Mouse (Mus musculus) liver, embryonic 15.5 days (tissue): ENCODE data around the gene 4933415A04Rik. TPM values are rescaled to one million over a fixed set of nuclear protein-coding genes. Genes with fewer than 3 reads are reported as not detected.
A peak's percentile ranks its signal among the peaks of the same experiment; 100 is the strongest.

ENCODE experiments used
- ATAC-seq: fragments of 200-750 bp; cut with Nextera tagmentation; 2 replicates; pipeline ENCODE4 v1.8.0; 2017; ENCODE audit warnings: moderate number of reproducible peaks, mild to moderate bottlenecking, moderate library complexity; ENCODE audit not compliant: insufficient read depth
- H3K27ac ChIP-seq: fragments of 300-500 bp; sonication (generic); replicated peaks from 2 replicates; pipeline ENCODE4 v1.5.1; 2015; ENCODE audit warnings: mild to moderate bottlenecking, inconsistent platforms
- H3K27me3 ChIP-seq: fragments of 300-500 bp; sonication (generic); 2 replicates; pipeline ENCODE4 v1.6.1; 2015; ENCODE audit warnings: mild to moderate bottlenecking, inconsistent platforms
- H3K36me3 ChIP-seq: fragments of 300-500 bp; sonication (generic); replicated peaks from 2 replicates; pipeline ENCODE4 v1.6.1; 2015; ENCODE audit warnings: moderate library complexity, mild to moderate bottlenecking, inconsistent platforms
- H3K4me1 ChIP-seq: fragments of 300-500 bp; sonication (generic); replicated peaks from 2 replicates; pipeline ENCODE4 v1.6.1; 2015; ENCODE audit warnings: inconsistent platforms
- H3K4me2 ChIP-seq: fragments of 300-500 bp; sonication (generic); 2 replicates; pipeline ENCODE4 v1.6.1; 2015; ENCODE audit warnings: moderate library complexity, mild to moderate bottlenecking, inconsistent platforms
- H3K4me3 ChIP-seq: fragments of 300-500 bp; sonication (generic); replicated peaks from 2 replicates; pipeline ENCODE4 v1.5.1; 2015; ENCODE audit warnings: mild to moderate bottlenecking, inconsistent platforms
- H3K9ac ChIP-seq: fragments of 300-500 bp; sonication (generic); 2 replicates; pipeline ENCODE4 v1.6.1; 2015; ENCODE audit warnings: moderate library complexity, mild to moderate bottlenecking, inconsistent platforms
- H3K9me3 ChIP-seq: fragments of 300-500 bp; sonication (generic); replicated peaks from 2 replicates; pipeline ENCODE4 v1.6.1; 2016; ENCODE audit warnings: inconsistent platforms
- WGBS: fragments of 180-500 bp; shearing (Covaris S2); methylation state at CpG from one replicate; pipeline ENCODE4 v1.1.7; 2015; ENCODE audit warnings: mixed read lengths; ENCODE audit not compliant: insufficient replicate concordance; 5-methylcytosine and 5-hydroxymethylcytosine counted together
- polyA plus RNA-seq: library from polyadenylated mRNA; unstranded; fragments of >200 nt; fragmentation: Nextera tagmentation; extraction: Ambion mirVana; gene quantifications from 2 replicates; pipeline ENCODE4 v1.2.1, GENCODE M21; 2015

4933415A04Rik gene
- 0.50 and 0.51 TPM in 2 replicates for polyA plus RNA-seq

- 45% methylated on average over 7 of the region's 7 CpGs for WGBS
- ATAC-seq, result no peak
- no peaks in the 10 kb centered on the region for H3K36me3 ChIP-seq
Observed at GRCm38 (mm10) chr11:43586324-43587090, at the start of gene 4933415A04Rik. TSS of gene 4933415A04Rik (plus strand) at chr11:43587040.

GRCm38 (mm10) chr11:43537074-43537473 is 49.8 kb upstream of the 4933415A04Rik start:
- H3K27ac ChIP-seq, result no peak overlapping the region
- WGBS, result 58% methylated on average over 6 of the region's 6 CpGs
- H3K9me3 ChIP-seq, result no peaks in the 10 kb centered on the region
- ATAC-seq, result no peak
- no peaks in the 10 kb centered on the region for H3K4me1 ChIP-seq
- no peaks in the 10 kb centered on the region for H3K27me3 ChIP-seq
- H3K4me2 ChIP-seq, result no peak overlapping the region
- H3K36me3 ChIP-seq, result no peaks in the 10 kb centered on the region
- no peak overlapping the region for H3K4me3 ChIP-seq
- no peak overlapping the region for H3K9ac ChIP-seq

More at GRCm38 (mm10) chr11:43586324-43587090, at the start of gene 4933415A04Rik:
- no peak within 1 kb of the TSS for H3K4me3 ChIP-seq
- H3K27me3 ChIP-seq, result no peaks in the 10 kb centered on the region
- H3K27ac ChIP-seq, result no peak within 1 kb of the TSS
- no peak within 1 kb of the TSS for H3K9ac ChIP-seq
- H3K4me1 ChIP-seq, result no peaks in the 10 kb centered on the region
- H3K4me2 ChIP-seq, result no peak within 1 kb of the TSS
- H3K9me3 ChIP-seq, result no peaks in the 10 kb centered on the region

GRCm38 (mm10) chr11:43539863-43540262 is 47.0 kb upstream of the 4933415A04Rik start:
- no peaks in the 10 kb centered on the region for H3K27me3 ChIP-seq
- H3K9me3 ChIP-seq, result no peaks in the 10 kb centered on the region
- peaks cover 14% of the 10 kb centered on the region for H3K4me1 ChIP-seq
- H3K4me2 ChIP-seq, result no peak overlapping the region
- no peak overlapping the region for H3K9ac ChIP-seq
- ATAC-seq, result no peak
- H3K27ac ChIP-seq, result no peak overlapping the region
- no peak overlapping the region for H3K4me3 ChIP-seq
- no peaks in the 10 kb centered on the region for H3K36me3 ChIP-seq
- WGBS, result 40% methylated on average over 6 of the region's 6 CpGs

- peak; percentile 34; the same call in 1 of the 2 replicates for ATAC-seq
- Histone ChIP-seq H3K4me3 (no peak overlapping the region), H3K4me1 (peaks cover 30% of the 10 kb centered on the region), H3K36me3 (no peaks in the 10 kb centered on the region), H3K9me3 (no peaks in the 10 kb centered on the region), H3K27me3 (no peaks in the 10 kb centered on the region), H3K9ac (no peak overlapping the region), H3K27ac (no peak overlapping the region), H3K4me2 (no peak overlapping the region)
- WGBS, result 17% methylated on average over 15 of the region's 15 CpGs
Observed at GRCm38 (mm10) chr11:43543711-43544466, 43.0 kb upstream of the 4933415A04Rik start.

- Histone ChIP-seq H3K4me2 (no peak overlapping the region), H3K9ac (no peak overlapping the region), H3K36me3 (no peaks in the 10 kb centered on the region), H3K4me1 (peaks cover 38% of the 10 kb centered on the region), H3K27me3 (no peaks in the 10 kb centered on the region), H3K27ac (no peak overlapping the region), H3K4me3 (no peak overlapping the region), H3K9me3 (no peaks in the 10 kb centered on the region)
- WGBS, result 59% methylated on average over 7 of the region's 7 CpGs
- ATAC-seq, result no peak
Observed at GRCm38 (mm10) chr11:43544819-43545218, 42.0 kb upstream of the 4933415A04Rik start.

- Histone ChIP-seq H3K27ac (no peak overlapping the region), H3K36me3 (no peaks in the 10 kb centered on the region), H3K4me2 (no peak overlapping the region), H3K4me1 (peaks cover 43% of the 10 kb centered on the region), H3K27me3 (no peaks in the 10 kb centered on the region), H3K4me3 (no peak overlapping the region), H3K9ac (no peak overlapping the region), H3K9me3 (no peaks in the 10 kb centered on the region)
- WGBS, result 62% methylated on average over 16 of the region's 16 CpGs
- no peak for ATAC-seq
Observed at GRCm38 (mm10) chr11:43545873-43546475, 40.9 kb upstream of the 4933415A04Rik start.

- no peak overlapping the region for H3K4me3 ChIP-seq
- H3K27me3 ChIP-seq, result no peaks in the 10 kb centered on the region
- no peaks in the 10 kb centered on the region for H3K36me3 ChIP-seq
- H3K27ac ChIP-seq, result no peak overlapping the region
- peaks cover 43% of the 10 kb centered on the region for H3K4me1 ChIP-seq
- 66% methylated on average over 4 of the region's 4 CpGs for WGBS
- no peak for ATAC-seq
- no peak overlapping the region for H3K9ac ChIP-seq
- H3K4me2 ChIP-seq, result no peak overlapping the region
- no peaks in the 10 kb centered on the region for H3K9me3 ChIP-seq
Observed at GRCm38 (mm10) chr11:43546678-43547077, 40.2 kb upstream of the 4933415A04Rik start.

GRCm38 (mm10) chr11:43548148-43548547 is 38.7 kb upstream of the 4933415A04Rik start:
- no peaks in the 10 kb centered on the region for H3K9me3 ChIP-seq
- peaks cover 43% of the 10 kb centered on the region for H3K4me1 ChIP-seq
- H3K4me2 ChIP-seq, result no peak overlapping the region
- no peak overlapping the region for H3K4me3 ChIP-seq
- no peaks in the 10 kb centered on the region for H3K27me3 ChIP-seq
- no peaks in the 10 kb centered on the region for H3K36me3 ChIP-seq
- 50% methylated on average over 7 of the region's 7 CpGs for WGBS
- peak overlapping the region; percentile 58 for H3K27ac ChIP-seq
- H3K9ac ChIP-seq, result no peak overlapping the region
- no peak for ATAC-seq

GRCm38 (mm10) chr11:43548657-43549435 is 38.0 kb upstream of the 4933415A04Rik start:
- H3K4me2 ChIP-seq, result no peak overlapping the region
- peak; percentile 46; the same call in 1 of the 2 replicates for ATAC-seq
- no peaks in the 10 kb centered on the region for H3K36me3 ChIP-seq
- no peak overlapping the region for H3K4me3 ChIP-seq
- H3K9ac ChIP-seq, result no peak overlapping the region
- peak overlapping the region; percentile 58 for H3K27ac ChIP-seq
- H3K27me3 ChIP-seq, result no peaks in the 10 kb centered on the region
- WGBS, result 51% methylated on average over 12 of the region's 12 CpGs
- H3K9me3 ChIP-seq, result no peaks in the 10 kb centered on the region
- peaks cover 38% of the 10 kb centered on the region for H3K4me1 ChIP-seq

GRCm38 (mm10) chr11:43549701-43550100 is 37.1 kb upstream of the 4933415A04Rik start:
- ATAC-seq, result peak; percentile 53

More at GRCm38 (mm10) chr11:43549701-43550100, 37.1 kb upstream of the 4933415A04Rik start:
- WGBS, result 65% methylated on average over 11 of the region's 11 CpGs
- Histone ChIP-seq H3K36me3 (no peaks in the 10 kb centered on the region), H3K4me1 (peaks cover 30% of the 10 kb centered on the region), H3K4me3 (no peak overlapping the region), H3K27me3 (no peaks in the 10 kb centered on the region), H3K9me3 (no peaks in the 10 kb centered on the region), H3K9ac (no peak overlapping the region), H3K27ac (peak overlapping the region; percentile 58), H3K4me2 (no peak overlapping the region)
